Mouse (Mus musculus) small intestine, adult 2 months (tissue): ENCODE data around the gene Cic.

Experiments
- CTCF ChIP-seq: fragments of 200-500 bp; IDR thresholded peaks from 2 replicates; pipeline ENCODE4 v1.5.1; 2012; ENCODE audit warnings: low read depth, mild to moderate bottlenecking, control low read depth, inconsistent platforms, low read length, moderate library complexity, mixed read lengths; ENCODE audit not compliant: insufficient replicate concordance, insufficient read length; ENCODE audit errors: extremely low read depth
- POLR2A ChIP-seq: fragments of 200-500 bp; IDR thresholded peaks from 2 replicates; pipeline ENCODE4 v1.6.1; 2012; ENCODE audit warnings: low read depth, mild to moderate bottlenecking, control low read depth, inconsistent platforms, low read length, moderate library complexity

- no peak for TF ChIP-seq CTCF
- no peak for TF ChIP-seq POLR2A
Measured at GRCm38 (mm10) chr7:25341000-25341784, 73.7 kb downstream of the Cic start.
